Mouse (Mus musculus): Measurements from ENCODE around the gene Fam102b.

The Fam102b gene

GRCm38 (mm10) chr3:109027515-109027987 lies at the start of gene Fam102b:
Gene Fam102b, minus strand, starts transcription at chr3:109027607.
- in situ Hi-C loops (cut with MboI, MseI) = no loop called here

- in situ Hi-C loops (cut with MboI, MseI) = loop anchor here (5.0 kb wide), 1 partner anchor 41 kb away; no protein-coding TSS in a partner anchor
These were observed 35.6 kb upstream of the Fam102b start for GRCm38 (mm10) chr3:109062989-109063388.

GRCm38 (mm10) chr3:109062391-109062790 lies 35.0 kb upstream of the Fam102b start:
- in situ Hi-C loops (cut with MboI, MseI) = loop anchor here (5.0 kb wide), 1 partner anchor 40 kb away; no protein-coding TSS in a partner anchor

GRCm38 (mm10) chr3:109059903-109060302 lies 32.5 kb upstream of the Fam102b start:
- in situ Hi-C loops (cut with MboI, MseI) = loop anchor here (5.0 kb wide), 1 partner anchor 38 kb away; no protein-coding TSS in a partner anchor

GRCm38 (mm10) chr3:109051946-109052331 lies 24.5 kb upstream of the Fam102b start:
- in situ Hi-C loops (cut with MboI, MseI) = no loop called here

- in situ Hi-C loops (cut with MboI, MseI) = no loop called here
These were observed 23.9 kb upstream of the Fam102b start for GRCm38 (mm10) chr3:109051056-109051945.

- in situ Hi-C loops (cut with MboI, MseI) = no loop called here
These were observed 20.4 kb upstream of the Fam102b start for GRCm38 (mm10) chr3:109047707-109048283.

- in situ Hi-C loops (cut with MboI, MseI) = no loop called here
These were observed 19.0 kb upstream of the Fam102b start for GRCm38 (mm10) chr3:109046428-109046827.

GRCm38 (mm10) chr3:109043395-109043794 lies 16.0 kb upstream of the Fam102b start:
- in situ Hi-C loops (cut with MboI, MseI) = no loop called here

- in situ Hi-C loops (cut with MboI, MseI) = no loop called here
These were observed 13.5 kb upstream of the Fam102b start for GRCm38 (mm10) chr3:109040908-109041307.

- in situ Hi-C loops (cut with MboI, MseI) = no loop called here
These were observed 7.0 kb upstream of the Fam102b start for GRCm38 (mm10) chr3:109034411-109034810.

- in situ Hi-C loops (cut with MboI, MseI) = no loop called here
These were observed 4.9 kb upstream of the Fam102b start for GRCm38 (mm10) chr3:109032306-109032705.

GRCm38 (mm10) chr3:109031626-109032025 lies 4.2 kb upstream of the Fam102b start:
- in situ Hi-C loops (cut with MboI, MseI) = no loop called here

GRCm38 (mm10) chr3:109030817-109031216 lies 3.4 kb upstream of the Fam102b start:
- in situ Hi-C loops (cut with MboI, MseI) = no loop called here

GRCm38 (mm10) chr3:109029661-109030060 lies 2.3 kb upstream of the Fam102b start:
- in situ Hi-C loops (cut with MboI, MseI) = no loop called here

- in situ Hi-C loops (cut with MboI, MseI) = no loop called here
These were observed 376 bp downstream of the Fam102b start for GRCm38 (mm10) chr3:109026991-109027470.

GRCm38 (mm10) chr3:109026462-109026990 lies 881 bp downstream of the Fam102b start:
- in situ Hi-C loops (cut with MboI, MseI) = no loop called here

- in situ Hi-C loops (cut with MboI, MseI) = no loop called here
These were observed 1.8 kb downstream of the Fam102b start for GRCm38 (mm10) chr3:109025579-109025978.

GRCm38 (mm10) chr3:109023066-109023465 lies 4.3 kb downstream of the Fam102b start:
- in situ Hi-C loops (cut with MboI, MseI) = loop anchor here (5.0 kb wide), 1 partner anchor 39 kb away; no protein-coding TSS in a partner anchor

- in situ Hi-C loops (cut with MboI, MseI) = loop anchor here (5.0 kb wide), 1 partner anchor 40 kb away; no protein-coding TSS in a partner anchor
These were observed 5.5 kb downstream of the Fam102b start for GRCm38 (mm10) chr3:109021720-109022516.

GRCm38 (mm10) chr3:109018336-109018735 lies 9.1 kb downstream of the Fam102b start:
- in situ Hi-C loops (cut with MboI, MseI) = no loop called here

All from T-helper 1 cell (primary cell).